Mouse (Mus musculus) gonadal fat pad, adult 2 months (tissue): ENCODE data around the gene D10Wsu102e. TPM values are rescaled to one million over a fixed set of nuclear protein-coding genes. Genes with fewer than 3 reads are reported as not detected.
"Not testable (repeated sequence)": the region's sequence is repeated elsewhere in the genome, so short reads cannot be mapped to it uniquely, and the experiment has no call there.

Experiments used
- DNase-seq: peaks from one replicate; pipeline ENCODE4 v3.0.0-alpha.2; 2012; ENCODE audit warnings: low read depth
- polyA plus RNA-seq: library from polyadenylated mRNA; depleted of rRNA; stranded (reverse); fragments of >200 nt; gene quantifications from 2 replicates; pipeline ENCODE4 v1.2.3, GENCODE M21; 2012

Gene D10Wsu102e
- polyA plus RNA-seq, 1 experiment = 0.36 TPM

DNA sequence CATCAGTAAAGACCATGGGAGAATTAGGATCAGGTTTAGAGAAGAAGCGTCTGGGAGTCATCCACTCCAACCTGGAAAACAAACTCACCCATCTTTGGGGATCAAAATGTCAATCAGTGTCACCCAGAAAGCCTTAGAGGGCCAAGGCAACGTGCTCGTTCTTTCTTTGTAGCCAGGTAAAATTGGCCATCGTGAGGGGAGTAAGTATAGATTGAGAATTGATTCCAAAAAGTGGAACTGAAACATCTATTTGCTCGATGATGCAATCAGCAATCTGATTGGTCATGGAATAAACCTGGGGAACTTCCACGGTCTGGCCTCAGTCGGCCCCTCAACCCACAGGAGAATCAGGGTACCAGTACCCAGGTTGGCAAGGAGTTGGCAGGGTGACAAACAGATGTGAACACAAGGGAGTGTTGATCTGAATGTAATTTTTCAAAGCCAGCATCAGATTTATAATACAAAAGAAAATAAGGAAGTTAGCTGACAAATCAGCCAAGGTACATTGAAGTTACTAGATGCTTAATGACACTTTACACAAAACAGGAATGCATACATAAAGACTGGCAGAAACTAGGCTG is 25.4 kb downstream of the D10Wsu102e start:
- DNase-seq = no peak

- no peak for DNase-seq
These were observed 37.3 kb downstream of the D10Wsu102e start for GRCm38 (mm10) chr10:83397336-83397735.

- DNase-seq = not testable (repeated sequence)
These were observed 40.9 kb downstream of the D10Wsu102e start for GRCm38 (mm10) chr10:83400896-83401295.

DNA sequence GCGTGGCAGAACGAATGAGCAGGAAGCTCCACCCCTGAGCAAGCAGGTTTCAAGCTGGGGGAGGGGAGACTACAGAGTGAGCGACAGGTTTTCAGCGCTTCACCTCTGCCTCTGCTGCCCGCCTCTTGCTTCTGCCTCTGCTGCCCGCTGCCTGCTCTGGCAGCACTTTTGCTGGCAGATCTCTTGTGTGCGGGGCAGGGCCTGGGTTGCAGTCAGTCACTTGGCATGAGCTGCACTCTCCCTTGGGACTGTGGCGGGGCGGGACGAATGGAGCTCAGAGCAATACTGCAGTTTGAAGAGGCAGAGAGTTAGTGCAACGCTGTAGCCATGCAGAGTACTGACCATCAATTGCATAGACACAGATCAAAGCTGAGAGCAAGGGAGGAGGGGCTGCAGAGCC is 45.0 kb downstream of the D10Wsu102e start:
- DNase-seq = no peak

DNA sequence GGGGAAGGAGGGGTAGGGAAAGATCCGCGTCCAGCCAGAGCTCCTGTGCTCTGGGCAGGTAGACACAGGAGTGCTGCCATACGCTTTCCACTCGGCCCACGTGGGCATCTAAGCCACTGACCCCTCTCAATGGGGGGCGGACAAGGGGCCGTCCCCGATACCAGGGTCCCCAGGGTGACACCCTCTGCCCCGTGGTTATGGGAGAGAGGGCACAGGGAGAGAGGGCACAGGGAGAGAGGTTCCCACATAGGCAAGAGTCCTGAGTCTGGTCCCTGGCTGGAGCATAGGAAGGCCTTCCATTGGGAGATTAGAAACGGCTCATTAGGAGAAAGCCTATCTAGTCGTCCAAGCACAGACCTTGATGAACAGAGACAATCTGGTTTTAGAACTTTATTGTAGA is 45.7 kb downstream of the D10Wsu102e start:
- DNase-seq = no peak

- no peak for DNase-seq
These were observed 47.1 kb downstream of the D10Wsu102e start for GRCm38 (mm10) chr10:83407141-83407540.

DNA sequence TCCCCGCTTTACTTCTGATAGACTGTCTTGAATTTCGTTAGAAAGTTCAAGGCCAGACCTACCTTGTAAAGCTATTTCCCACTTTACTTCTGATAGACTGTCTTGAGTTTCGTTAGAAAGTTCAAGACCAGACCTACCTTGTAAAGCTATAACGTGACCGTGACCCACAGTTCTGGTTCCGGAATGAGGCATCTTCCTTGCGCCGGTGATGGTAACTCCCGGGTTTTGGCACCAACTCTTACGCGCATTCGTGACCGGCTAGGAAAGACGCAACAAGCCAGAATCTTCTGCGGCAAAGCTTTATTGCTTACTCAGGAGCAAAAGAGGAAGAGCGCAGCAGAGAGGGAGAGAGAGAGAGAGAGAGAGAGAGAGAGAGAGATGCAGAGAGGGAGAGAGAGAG is 58.4 kb downstream of the D10Wsu102e start:
- not testable (repeated sequence) for DNase-seq

- DNase-seq = no peak
These were observed 88.6 kb downstream of the D10Wsu102e start for GRCm38 (mm10) chr10:83448582-83448981.

GRCm38 (mm10) chr10:83457531-83457930 is 97.5 kb downstream of the D10Wsu102e start:
- no peak for DNase-seq

DNA sequence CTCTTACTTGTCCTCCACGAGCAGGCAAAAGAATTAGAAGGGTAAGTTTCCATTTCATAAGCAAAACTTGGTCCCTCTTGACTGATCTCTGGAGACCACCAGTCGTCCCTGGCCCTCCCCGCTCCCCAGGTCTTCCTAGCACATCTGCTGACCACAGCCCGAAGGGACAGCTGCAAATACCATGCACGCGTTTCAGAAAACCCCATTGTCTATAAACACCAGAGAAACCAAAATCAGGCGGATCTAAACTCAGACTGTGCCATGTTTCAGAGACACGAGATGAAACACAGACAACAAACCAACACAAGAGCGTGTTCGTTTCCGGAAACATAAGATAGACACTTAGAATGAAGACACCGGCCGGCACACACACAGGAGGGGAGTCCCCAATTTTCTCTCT is 115.2 kb downstream of the D10Wsu102e start:
- DNase-seq = no peak

- DNase-seq = no peak
These were observed 117.3 kb downstream of the D10Wsu102e start for GRCm38 (mm10) chr10:83477286-83477685.

GRCm38 (mm10) chr10:83490506-83490905 is 130.5 kb downstream of the D10Wsu102e start:
- no peak for DNase-seq

- no peak for DNase-seq
These were observed 137.3 kb downstream of the D10Wsu102e start for GRCm38 (mm10) chr10:83497321-83497720.

GRCm38 (mm10) chr10:83508962-83509660 is 149.1 kb downstream of the D10Wsu102e start:
- no peak for DNase-seq

- DNase-seq = no peak
These were observed 151.3 kb downstream of the D10Wsu102e start for GRCm38 (mm10) chr10:83511304-83511703.

DNA sequence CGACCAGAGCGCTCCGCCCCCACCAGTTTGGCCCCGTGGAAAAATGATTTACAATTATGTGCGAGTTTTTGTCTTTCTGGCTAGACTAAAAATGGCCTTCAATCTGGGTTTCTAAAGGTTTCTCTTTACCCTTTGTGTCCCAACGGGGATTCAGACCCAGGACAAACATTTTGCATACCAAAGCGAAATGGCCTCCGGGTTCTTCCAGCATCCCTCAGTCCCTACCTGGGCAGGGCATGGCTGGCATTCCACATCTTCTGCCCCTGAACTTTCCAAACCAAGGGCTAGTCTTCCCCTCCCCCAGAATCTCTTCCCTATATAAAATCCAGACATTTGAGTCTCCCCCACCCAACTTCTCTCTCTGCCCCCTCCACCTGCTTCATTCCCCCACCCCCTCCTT is 153.7 kb downstream of the D10Wsu102e start:
- no peak for DNase-seq

DNA sequence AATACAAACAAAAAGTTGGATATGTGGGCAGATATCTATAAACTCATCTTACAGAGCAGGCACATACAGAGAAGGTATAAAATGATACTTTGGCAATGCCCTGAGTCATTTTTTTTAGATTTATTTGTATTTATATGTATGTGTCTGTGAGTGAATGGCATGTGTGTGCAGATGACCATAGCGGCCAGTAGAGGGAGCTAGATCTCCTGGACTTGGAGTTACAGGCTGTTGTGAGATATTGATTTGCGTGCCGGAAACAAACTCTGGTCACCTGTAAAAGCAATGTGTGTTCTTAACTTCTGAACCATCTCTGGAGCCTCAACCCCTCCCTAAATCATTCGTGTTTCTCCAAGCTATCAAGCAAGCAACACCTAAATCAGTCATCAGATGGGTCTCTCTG is 161.0 kb downstream of the D10Wsu102e start:
- DNase-seq = no peak

- not testable (repeated sequence) for DNase-seq
These were observed 164.2 kb downstream of the D10Wsu102e start for GRCm38 (mm10) chr10:83524238-83524637.

GRCm38 (mm10) chr10:83530384-83530967 is 170.5 kb downstream of the D10Wsu102e start:
- DNase-seq = no peak

DNA sequence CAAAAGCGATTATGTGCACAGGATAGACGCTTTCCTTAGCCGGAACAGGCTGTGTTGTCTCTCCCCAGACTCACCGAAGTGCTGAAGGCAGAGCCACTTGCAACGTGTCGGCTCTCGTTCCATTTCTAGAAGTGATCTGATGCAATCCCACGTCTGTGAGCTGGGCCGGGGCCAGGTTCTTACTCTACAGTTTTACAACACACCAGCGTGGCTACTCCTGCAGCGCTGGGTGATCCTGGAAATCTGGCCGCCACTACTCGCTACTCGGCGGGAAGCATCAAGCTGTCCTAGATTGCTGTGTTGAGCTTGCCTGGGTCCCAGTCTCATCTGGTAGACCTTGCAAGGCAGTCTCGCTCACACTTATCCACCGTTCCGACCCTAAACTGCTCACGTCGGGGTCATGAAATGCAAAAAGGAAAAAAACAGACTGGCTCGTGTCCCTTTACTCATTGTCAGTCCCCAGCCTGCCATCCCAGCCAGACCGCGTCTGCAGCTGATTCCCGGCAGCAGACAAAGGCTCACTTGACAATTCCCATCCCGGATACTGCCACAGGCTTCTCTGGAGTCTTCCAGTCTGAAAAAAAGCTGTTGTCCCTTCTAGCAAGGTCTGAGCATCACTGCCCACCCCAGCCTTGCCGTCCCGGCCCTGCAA is 173.4 kb downstream of the D10Wsu102e start:
- DNase-seq = peak; percentile 71

DNA sequence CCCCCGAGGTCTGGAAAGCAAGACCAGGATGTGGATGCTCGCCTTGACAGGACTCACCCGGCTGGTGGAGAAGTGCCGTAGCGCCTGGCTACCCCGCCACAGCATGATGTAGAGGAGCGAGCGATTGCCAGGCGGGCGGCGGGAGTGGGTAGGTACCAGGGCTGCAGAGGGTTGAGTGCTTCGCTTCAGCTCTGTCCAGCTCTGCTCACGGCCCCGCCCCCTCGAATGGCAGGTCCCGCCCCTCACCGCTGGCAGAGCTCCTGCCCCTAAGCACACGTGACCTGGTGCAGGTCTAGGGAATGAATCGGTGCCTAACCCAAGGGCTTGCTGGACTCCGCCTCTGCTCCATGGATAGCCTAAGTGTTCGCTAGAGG is 173.9 kb downstream of the D10Wsu102e start, which contains the start of gene Aldh1l2:
Gene Aldh1l2, minus strand, starts transcription at position 231 of the 374 bp plus-strand sequence.
- DNase-seq = no peak

DNA sequence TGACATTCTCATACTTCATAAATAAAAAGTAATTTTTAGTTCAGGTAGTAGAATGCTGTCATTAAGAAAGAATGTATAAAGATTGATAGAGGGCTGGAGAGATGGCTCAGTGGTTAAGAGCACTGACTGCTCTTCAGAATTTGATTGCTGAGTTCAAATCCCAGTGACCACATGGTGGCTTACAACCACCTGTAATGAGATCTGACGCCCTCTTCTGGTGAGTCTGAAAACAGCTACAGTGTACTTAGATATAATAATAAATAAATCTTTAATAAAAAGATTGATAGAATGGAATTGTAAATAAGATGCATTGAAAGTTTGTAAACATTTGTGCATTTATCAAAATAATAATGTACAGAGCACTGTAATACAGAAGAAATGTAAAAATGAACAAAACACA is 176.4 kb downstream of the D10Wsu102e start:
- DNase-seq = no peak
